Mouse (Mus musculus) c-Kit-positive CD71-positive TER-119-negative erythroid progenitor cells, embryonic 14.5 days (primary cell): ENCODE data around the gene Map3k13.
"Not testable (repeated sequence)": the region's sequence is repeated elsewhere in the genome, so short reads cannot be mapped to it uniquely, and the experiment has no call there.

ENCODE experiments used
- DNase-seq: peaks from one replicate; pipeline ENCODE4 v3.0.0-alpha.2; 2013; ENCODE audit warnings: low read depth

Map3k13 gene

GRCm38 (mm10) chr16:21906902-21907301 lies 112.8 kb downstream of the Map3k13 start:
- DNase-seq, result no peak

GRCm38 (mm10) chr16:21908906-21909305 lies 114.8 kb downstream of the Map3k13 start:
- not testable (repeated sequence) for DNase-seq

- no peak for DNase-seq
Measured at GRCm38 (mm10) chr16:21913347-21913746, 119.2 kb downstream of the Map3k13 start.

- DNase-seq, result no peak
Measured at GRCm38 (mm10) chr16:21916681-21917080, 122.5 kb downstream of the Map3k13 start.

DNA sequence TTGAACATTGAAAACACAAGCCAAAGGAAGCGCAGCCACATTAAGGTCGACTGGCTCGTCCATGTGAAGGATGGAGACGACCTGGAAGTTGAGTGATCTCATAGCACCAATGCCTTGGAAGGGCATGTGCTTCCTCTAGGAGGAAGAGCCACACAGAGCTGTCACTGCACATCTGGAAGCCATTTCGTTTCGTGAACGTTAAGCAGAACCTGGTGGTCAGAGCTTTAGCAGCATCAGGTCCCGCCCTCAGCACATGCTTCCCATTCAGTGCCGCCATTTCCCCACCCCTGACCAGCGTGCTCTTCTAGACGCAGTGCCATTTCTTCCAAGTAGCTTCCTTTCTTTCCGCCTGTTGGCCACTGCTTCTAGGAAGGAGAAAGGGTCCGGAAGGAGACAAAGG lies 134.3 kb downstream of the Map3k13 start:
- no peak for DNase-seq

GRCm38 (mm10) chr16:21946761-21947715 lies 152.9 kb downstream of the Map3k13 start, which contains the start of gene Tmem41a:
TSS of gene Tmem41a (minus strand) at chr16:21947552.
- DNase-seq, result peak; percentile 82

DNA sequence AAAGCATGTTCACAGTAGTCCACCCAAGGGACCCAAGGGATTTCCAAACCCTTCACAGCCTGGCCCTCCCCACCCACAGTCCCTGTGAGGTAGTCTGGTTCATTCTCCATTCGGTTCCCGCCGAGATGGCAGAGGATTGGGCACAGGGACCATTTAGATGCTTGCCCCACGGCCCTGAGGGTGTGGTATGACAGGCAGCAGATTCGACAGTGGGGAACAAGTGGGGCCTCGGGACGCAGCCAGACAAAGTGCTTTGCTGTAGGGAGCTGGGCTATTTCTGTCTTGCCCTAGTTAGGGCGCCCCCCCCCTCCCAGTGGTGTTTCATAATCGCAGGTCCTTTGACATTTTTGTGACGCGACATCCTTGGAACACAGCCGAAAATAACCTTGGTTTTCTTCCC lies 161.4 kb downstream of the Map3k13 start:
- no peak for DNase-seq

GRCm38 (mm10) chr16:21965576-21965975 lies 171.4 kb downstream of the Map3k13 start:
- DNase-seq, result no peak

GRCm38 (mm10) chr16:21969874-21970273 lies 175.7 kb downstream of the Map3k13 start:
- no peak for DNase-seq

GRCm38 (mm10) chr16:21970536-21970935 lies 176.4 kb downstream of the Map3k13 start:
- no peak for DNase-seq

DNA sequence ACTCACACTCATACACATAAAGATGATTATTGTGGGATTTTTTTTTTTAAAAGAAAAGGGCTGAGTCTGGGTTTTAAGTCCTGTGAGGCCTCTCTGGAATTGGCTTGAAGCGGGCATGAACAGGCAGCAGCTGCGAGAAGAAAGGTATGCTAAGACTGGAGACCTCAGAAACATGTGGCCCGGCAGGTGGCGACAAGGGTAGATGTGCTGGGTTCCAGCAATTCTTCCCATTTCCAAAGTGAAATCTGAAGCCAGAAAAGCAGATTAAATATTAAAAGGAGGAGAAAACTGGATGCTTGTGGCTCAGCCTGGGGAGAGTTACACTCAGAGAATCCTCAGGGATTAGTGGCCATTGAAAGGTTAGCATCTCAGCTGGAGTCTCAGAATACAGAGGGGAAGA lies 177.3 kb downstream of the Map3k13 start:
- DNase-seq, result no peak

DNA sequence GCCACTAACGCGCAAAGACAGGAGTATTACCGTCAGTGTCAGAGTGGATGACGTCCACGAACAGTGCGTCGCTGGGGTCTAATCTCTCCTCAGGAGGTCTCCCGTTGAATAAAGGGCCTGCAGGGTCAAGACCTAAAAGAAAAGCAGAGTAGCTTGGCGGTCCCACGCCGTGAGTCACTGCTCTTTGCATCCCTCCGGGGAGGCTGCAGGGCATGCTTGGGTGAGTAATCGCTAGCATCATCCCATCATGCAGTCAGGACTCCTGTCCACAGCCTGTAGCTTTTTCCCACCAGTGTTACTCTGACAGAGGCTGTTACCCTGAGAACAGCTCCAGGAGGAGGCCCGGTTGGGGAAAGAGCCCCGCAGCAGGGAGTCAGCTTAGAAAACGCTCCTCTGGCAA lies 182.1 kb downstream of the Map3k13 start:
- DNase-seq, result no peak

- DNase-seq, result no peak
Measured at GRCm38 (mm10) chr16:21977347-21977746, 183.2 kb downstream of the Map3k13 start.
